Mouse (Mus musculus) erythroblast, embryonic 14.5 days (primary cell): ENCODE measurements at regions not wholly inside any gene's neighbourhood (a gene's known extent, or its start where the extent isn't known, plus 50 kb on each side); places are given as distances from the start of the nearest gene placed in this dataset.

Experiments used
- H3K27me3 ChIP-seq: 2 replicates; pipeline ENCODE4 v1.6.1; 2012; ENCODE audit warnings: inconsistent platforms; ENCODE audit not compliant: control insufficient read depth
- H3K36me3 ChIP-seq: 2 replicates; pipeline ENCODE4 v1.6.1; 2012; ENCODE audit warnings: mild to moderate bottlenecking, inconsistent platforms; ENCODE audit not compliant: control insufficient read depth
- H3K4me1 ChIP-seq: 2 replicates; pipeline ENCODE4 v1.6.1; 2012; ENCODE audit warnings: inconsistent platforms; ENCODE audit not compliant: control insufficient read depth
- H3K4me3 ChIP-seq: replicated peaks from 2 replicates; pipeline ENCODE3; 2012; ENCODE audit warnings: moderate library complexity, mild to moderate bottlenecking, inconsistent platforms
- H3K9me3 ChIP-seq: 2 replicates; pipeline ENCODE4 v1.6.1; 2012; ENCODE audit warnings: low read length, inconsistent platforms, mixed read lengths; ENCODE audit not compliant: control insufficient read depth
- GATA1 ChIP-seq: IDR thresholded peaks from 2 replicates; pipeline ENCODE4 v1.6.1; 2012; ENCODE audit warnings: low read length, inconsistent platforms, mixed read lengths
- TAL1 ChIP-seq: IDR thresholded peaks from 3 replicates; pipeline ENCODE4 v1.6.1; 2012; ENCODE audit warnings: low read length, inconsistent platforms, mixed read lengths

DNA sequence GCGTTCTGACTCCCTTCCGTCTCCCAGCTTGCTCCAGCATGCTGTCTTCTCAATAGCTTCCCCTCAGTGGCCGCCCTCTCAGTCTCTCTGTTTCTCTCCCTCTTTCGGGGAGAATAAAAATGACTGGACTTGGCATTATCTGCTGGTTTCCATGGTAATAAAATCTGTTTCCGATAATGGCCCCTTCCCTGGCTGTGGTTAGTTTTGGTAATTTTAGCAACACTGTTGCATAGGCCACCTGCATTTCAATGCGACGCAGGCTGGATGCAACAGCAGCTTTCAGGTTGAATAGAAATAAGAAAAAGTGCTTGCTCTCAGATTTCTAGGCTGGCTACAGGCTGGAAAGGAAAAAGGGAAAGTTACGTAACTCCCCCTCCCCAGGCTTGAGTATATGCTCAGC, 133.9 kb upstream of the Zc3h12a start:
- no peaks in the 10 kb centered on the region for H3K9me3 ChIP-seq
- no peaks in the 10 kb centered on the region for H3K4me1 ChIP-seq
- no peaks in the 10 kb centered on the region for H3K27me3 ChIP-seq
- no peak overlapping the region for H3K4me3 ChIP-seq
- TF ChIP-seq GATA1 (no peak), TAL1 (no peak)
- no peaks in the 10 kb centered on the region for H3K36me3 ChIP-seq

DNA sequence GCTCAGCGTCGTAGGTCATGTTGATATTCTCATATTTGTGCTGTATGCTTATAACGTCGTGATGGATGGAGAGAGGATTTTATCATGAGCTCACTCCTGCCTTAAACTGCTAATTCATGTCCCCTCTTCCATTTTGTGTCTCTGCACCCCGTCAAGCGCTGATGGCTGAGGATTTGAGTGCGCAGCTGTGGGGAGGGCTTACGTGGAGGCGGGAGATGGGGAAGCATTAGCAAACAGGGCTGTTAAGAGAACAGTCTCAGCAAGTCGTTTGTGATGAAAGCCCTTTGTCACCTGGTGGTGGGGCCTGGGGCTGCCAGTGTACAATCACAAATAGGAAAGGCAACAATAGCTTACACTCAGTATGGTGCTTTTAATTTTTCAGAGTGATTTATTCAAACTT, 131.7 kb upstream of the Zc3h12a start:
- Histone ChIP-seq H3K4me1 (no peaks in the 10 kb centered on the region), H3K9me3 (no peaks in the 10 kb centered on the region), H3K4me3 (no peak overlapping the region), H3K36me3 (no peaks in the 10 kb centered on the region), H3K27me3 (no peaks in the 10 kb centered on the region)
- TF ChIP-seq TAL1 (no peak), GATA1 (no peak)

DNA sequence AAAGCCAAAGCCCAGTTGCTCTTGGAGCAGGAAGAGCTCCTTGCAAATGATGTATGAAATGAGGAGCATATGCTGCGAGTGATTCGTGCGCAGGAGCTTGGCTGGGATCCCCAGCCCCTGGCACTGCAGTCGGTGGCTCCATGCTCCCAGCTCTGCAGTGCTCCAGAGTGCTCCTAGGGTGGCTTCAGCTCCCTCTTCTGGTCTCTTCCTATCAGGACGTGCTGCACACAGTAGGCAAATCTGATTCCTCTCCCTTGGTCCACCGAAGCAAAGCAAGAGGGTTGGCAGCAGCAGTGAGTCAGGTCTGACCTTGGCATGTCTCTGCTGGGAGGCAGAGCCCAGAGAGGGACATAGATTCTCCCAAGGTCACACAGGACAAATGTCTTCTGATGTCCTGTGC, 130.3 kb upstream of the Zc3h12a start:
- H3K4me3 ChIP-seq = no peak overlapping the region
- H3K4me1 ChIP-seq = no peaks in the 10 kb centered on the region
- no peaks in the 10 kb centered on the region for H3K27me3 ChIP-seq
- peaks cover 2% of the 10 kb centered on the region; the same call in 1 of the 2 replicates for H3K9me3 ChIP-seq
- no peak for TF ChIP-seq GATA1
- no peak for TF ChIP-seq TAL1
- H3K36me3 ChIP-seq = no peaks in the 10 kb centered on the region

DNA sequence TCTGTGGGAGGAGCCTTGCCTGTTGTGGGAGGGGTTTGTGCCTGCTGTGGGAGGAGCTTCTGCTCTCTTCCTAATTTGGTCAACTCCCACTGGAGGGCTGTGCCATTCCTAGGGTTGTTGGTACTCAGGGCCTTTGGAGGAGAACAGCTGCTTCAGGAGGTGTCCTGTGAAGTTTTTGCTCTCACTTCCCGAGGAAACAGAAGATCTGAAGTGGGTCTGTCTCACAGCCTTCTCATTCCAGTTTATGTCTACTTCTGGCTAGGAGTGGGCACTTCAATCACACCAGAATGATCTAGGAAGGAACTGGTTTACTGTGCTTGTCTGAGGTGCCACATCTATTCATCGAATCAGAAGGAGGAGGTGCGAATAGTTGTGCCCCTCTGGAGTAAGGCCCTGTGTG, 125.5 kb upstream of the Zc3h12a start:
- Histone ChIP-seq H3K4me3 (no peak overlapping the region), H3K9me3 (peaks cover 2% of the 10 kb centered on the region; the same call in 1 of the 2 replicates), H3K4me1 (no peaks in the 10 kb centered on the region), H3K27me3 (no peaks in the 10 kb centered on the region), H3K36me3 (no peaks in the 10 kb centered on the region)
- TF ChIP-seq GATA1 (no peak), TAL1 (no peak)

DNA sequence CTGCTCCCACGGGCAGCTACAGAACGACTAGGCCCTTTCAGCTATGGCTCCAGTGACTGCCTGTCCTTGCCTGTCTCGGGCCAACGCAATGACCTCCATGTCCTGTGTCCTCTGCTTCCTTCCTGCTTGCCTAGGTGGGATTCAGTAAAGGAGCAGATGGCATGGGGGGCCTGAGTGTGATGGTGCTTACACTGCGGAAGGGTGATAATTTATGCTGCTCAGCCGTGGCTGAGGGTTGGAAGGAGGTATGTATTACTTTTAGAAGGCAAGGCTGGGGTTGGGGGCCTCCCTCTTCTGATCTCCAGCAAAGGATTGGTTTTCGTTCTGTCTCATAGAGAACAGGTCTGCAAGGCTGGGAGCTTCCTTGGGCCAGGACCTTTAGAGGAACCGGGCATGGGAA, 124.6 kb upstream of the Zc3h12a start:
- no peak overlapping the region for H3K4me3 ChIP-seq
- TF ChIP-seq GATA1 (no peak), TAL1 (no peak)

DNA sequence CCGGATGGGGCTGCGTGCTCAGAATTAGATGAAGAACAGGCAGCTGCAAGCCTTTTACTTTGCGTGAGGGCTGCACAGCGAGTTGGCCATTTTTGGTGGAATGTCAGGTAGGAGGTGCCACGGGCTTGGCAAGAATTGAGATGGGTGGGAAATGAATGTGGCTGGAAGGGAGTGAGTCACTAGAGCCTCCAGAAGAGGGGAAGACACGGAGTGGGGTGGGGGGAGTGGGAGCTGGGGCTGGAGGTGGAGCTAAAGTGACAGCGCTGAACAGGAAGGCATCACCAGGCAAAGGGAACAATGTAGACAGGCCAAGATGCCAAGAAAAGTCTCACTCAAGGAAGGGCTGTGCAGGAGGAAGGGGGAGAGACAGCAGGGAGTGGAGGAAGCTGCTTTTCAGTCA, 121.4 kb upstream of the Zc3h12a start:
- Histone ChIP-seq H3K27me3 (no peaks in the 10 kb centered on the region), H3K4me1 (no peaks in the 10 kb centered on the region), H3K36me3 (no peaks in the 10 kb centered on the region), H3K4me3 (no peak overlapping the region), H3K9me3 (peaks cover 2% of the 10 kb centered on the region; the same call in 1 of the 2 replicates)
- TF ChIP-seq GATA1 = no peak
- no peak for TF ChIP-seq TAL1

More for the DNA sequence above, 124.6 kb upstream of the Zc3h12a start:
- Histone ChIP-seq H3K9me3 (peaks cover 2% of the 10 kb centered on the region; the same call in 1 of the 2 replicates), H3K4me1 (no peaks in the 10 kb centered on the region), H3K36me3 (no peaks in the 10 kb centered on the region), H3K27me3 (no peaks in the 10 kb centered on the region)

DNA sequence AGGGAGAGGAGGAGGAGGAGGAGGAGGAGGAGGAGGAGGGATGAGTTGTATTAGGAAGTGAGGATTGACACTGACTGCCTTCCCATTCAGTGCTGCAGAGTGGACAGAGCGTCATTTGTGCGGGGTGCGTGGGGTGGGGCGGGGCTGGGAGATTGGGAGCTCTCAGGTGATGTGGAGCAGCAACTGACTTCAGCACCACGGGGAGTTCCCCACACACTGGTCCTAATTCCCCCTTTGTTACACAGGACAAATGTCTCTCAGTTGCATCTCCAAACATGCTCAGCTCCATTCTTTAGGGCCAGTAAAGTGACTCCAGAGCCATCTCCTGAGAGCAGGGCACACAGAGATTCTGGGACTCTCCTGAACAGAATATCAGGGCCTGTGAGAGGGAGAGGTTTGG, 118.5 kb upstream of the Zc3h12a start:
- H3K36me3 ChIP-seq = no peaks in the 10 kb centered on the region
- no peaks in the 10 kb centered on the region for H3K9me3 ChIP-seq
- H3K4me1 ChIP-seq = no peaks in the 10 kb centered on the region
- no peak overlapping the region for H3K4me3 ChIP-seq
- H3K27me3 ChIP-seq = no peaks in the 10 kb centered on the region
- TF ChIP-seq GATA1 (no peak), TAL1 (no peak)

DNA sequence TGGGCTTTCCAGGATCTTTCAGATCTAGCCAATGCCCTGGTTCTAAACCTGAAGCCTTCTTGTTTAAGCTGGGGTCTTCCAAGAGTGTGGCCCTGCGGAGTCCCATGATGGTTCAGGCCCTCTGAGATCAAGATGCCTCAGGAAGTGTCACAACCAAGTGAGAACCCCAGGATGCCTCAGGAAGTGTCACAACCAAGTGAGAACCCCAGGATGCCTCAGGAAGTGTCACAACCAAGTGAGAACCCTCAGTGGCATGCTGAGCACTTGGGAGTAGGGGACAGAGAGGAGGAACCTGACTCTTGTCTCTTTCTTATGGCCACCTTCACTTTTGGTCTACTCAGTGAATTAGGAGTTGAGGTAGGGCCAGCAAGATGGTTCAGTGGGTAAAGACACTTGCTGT, 114.9 kb upstream of the Zc3h12a start:
- TF ChIP-seq TAL1 (no peak), GATA1 (no peak)
- Histone ChIP-seq H3K36me3 (no peaks in the 10 kb centered on the region), H3K4me3 (no peak overlapping the region), H3K9me3 (no peaks in the 10 kb centered on the region), H3K4me1 (no peaks in the 10 kb centered on the region), H3K27me3 (no peaks in the 10 kb centered on the region)

DNA sequence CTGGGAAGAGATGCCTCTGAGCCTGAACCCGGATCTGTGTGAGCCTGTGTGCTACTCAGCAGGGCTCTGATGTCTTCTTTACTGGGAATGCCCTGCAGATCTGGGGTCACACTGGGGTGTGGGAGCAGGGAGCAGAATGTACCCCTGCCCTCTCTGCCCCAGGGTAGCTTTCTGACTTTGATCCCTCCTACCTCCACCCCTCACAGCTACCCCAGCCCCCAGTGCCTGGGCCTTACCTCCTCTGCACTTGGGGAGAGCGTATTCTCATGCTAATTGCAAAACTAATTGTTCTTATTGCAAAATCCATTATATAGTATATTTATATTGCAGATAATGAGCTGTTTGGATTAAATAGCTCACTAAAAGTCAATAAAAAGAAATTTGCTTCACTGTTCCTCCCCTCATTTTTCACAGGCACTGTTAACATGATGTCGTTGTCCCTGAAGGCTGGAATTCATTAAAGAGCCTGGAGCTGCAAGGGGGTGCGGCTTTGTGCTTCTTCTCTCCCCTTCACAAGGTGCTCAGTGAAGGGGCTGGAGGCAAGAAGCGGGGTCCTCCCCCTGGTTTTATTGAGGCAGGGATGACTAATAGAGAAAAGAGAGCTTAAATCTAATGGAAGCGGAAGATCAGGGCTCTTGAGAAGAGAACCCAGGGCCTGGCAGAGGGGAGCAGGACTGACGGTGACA, 114.1 kb upstream of the Zc3h12a start:
- TF ChIP-seq GATA1 (no peak), TAL1 (no peak)
- Histone ChIP-seq H3K36me3 (no peaks in the 10 kb centered on the region), H3K9me3 (no peaks in the 10 kb centered on the region), H3K27me3 (no peaks in the 10 kb centered on the region), H3K4me3 (no peak overlapping the region), H3K4me1 (no peaks in the 10 kb centered on the region)
